Mouse (Mus musculus): ENCODE measurements around the gene Btbd10. TPM values are rescaled to one million over a fixed set of nuclear protein-coding genes. Genes with fewer than 3 reads are reported as not detected.

The Btbd10 gene
- polyA plus RNA-seq, 1 experiment from 2014 or later, result 86.2 TPM

- H3K27me3 ChIP-seq (ENCODE audit: control insufficient read depth, insufficient read depth, low read depth, low read length), result no peaks in the 10 kb centered on the region
- H3K27ac ChIP-seq (ENCODE audit: low read length), result no peak overlapping the region
- H3K4me1 ChIP-seq (ENCODE audit: control insufficient read depth, insufficient read depth, low read length), result peaks cover 5% of the 10 kb centered on the region; the same call in 1 of the 2 replicates
- WGBS, result 26% methylated on average over 2 of the region's 2 CpGs
- ATAC-seq, result peak; percentile 64; the same call in 1 of the 2 replicates
- H3K36me3 ChIP-seq (ENCODE audit: control insufficient read depth, insufficient read depth, low read length), result 0 out of 2 replicates have a peak, but pooled peaks cover 4% of the 10 kb centered on the region
- H3K9ac ChIP-seq (ENCODE audit: low read depth, low read length), result no peak overlapping the region
- H3K9me3 ChIP-seq (replicated peaks; ENCODE audit: control insufficient read depth, low read length, poor library complexity, severe bottlenecking), result no peaks in the 10 kb centered on the region
- H3K4me2 ChIP-seq (ENCODE audit: low read length), result no peak overlapping the region
- H3K4me3 ChIP-seq (ENCODE audit: low read depth, low read length), result no peak overlapping the region
Measured at GRCm38 (mm10) chr7:113311784-113312183, 57.4 kb downstream of the Btbd10 start.

- Histone ChIP-seq H3K27ac (ENCODE audit: low read length) (no peak overlapping the region), H3K27me3 (ENCODE audit: control insufficient read depth, insufficient read depth, low read depth, low read length) (no peaks in the 10 kb centered on the region), H3K4me3 (ENCODE audit: low read depth, low read length) (no peak overlapping the region), H3K9me3 (replicated peaks; ENCODE audit: control insufficient read depth, low read length, poor library complexity, severe bottlenecking) (no peaks in the 10 kb centered on the region), H3K36me3 (ENCODE audit: control insufficient read depth, insufficient read depth, low read length) (peaks cover 7% of the 10 kb centered on the region; the same call in 1 of the 2 replicates), H3K4me1 (ENCODE audit: control insufficient read depth, insufficient read depth, low read length) (peaks cover 5% of the 10 kb centered on the region; the same call in 1 of the 2 replicates), H3K9ac (ENCODE audit: low read depth, low read length) (no peak overlapping the region), H3K4me2 (ENCODE audit: low read length) (no peak overlapping the region)
- WGBS, result 47% methylated on average over 3 of the region's 3 CpGs
- ATAC-seq, result no peak
Measured at GRCm38 (mm10) chr7:113310136-113310535, 59.1 kb downstream of the Btbd10 start.

DNA sequence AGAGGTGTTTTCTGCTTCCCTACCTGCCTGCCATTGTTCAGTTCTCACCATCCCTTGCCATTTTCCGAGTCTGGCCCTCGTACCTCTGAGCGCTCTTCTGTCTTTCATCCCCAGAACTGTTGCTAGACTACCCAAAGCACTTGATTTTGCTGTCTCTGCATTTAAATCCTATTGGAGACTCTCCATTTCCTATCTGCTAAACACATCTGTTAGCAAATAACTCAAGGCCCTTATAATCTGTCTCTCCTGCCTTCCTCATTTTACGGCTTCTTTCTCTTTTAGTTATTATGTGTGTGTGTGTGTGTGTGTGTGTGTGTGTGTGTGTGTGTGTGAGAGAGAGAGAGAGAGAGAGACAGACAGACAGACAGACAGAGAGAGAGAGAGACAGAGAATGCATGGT is 71.4 kb downstream of the Btbd10 start:
- Histone ChIP-seq H3K4me1 (ENCODE audit: control insufficient read depth, insufficient read depth, low read length) (peaks cover 8% of the 10 kb centered on the region), H3K9ac (ENCODE audit: low read depth, low read length) (no peak overlapping the region), H3K4me3 (ENCODE audit: low read depth, low read length) (no peak overlapping the region), H3K4me2 (ENCODE audit: low read length) (no peak overlapping the region), H3K9me3 (replicated peaks; ENCODE audit: control insufficient read depth, low read length, poor library complexity, severe bottlenecking) (no peaks in the 10 kb centered on the region), H3K27ac (ENCODE audit: low read length) (no peak overlapping the region), H3K36me3 (ENCODE audit: control insufficient read depth, insufficient read depth, low read length) (peaks cover 5% of the 10 kb centered on the region; the same call in 1 of the 2 replicates), H3K27me3 (ENCODE audit: control insufficient read depth, insufficient read depth, low read depth, low read length) (no peaks in the 10 kb centered on the region)
- ATAC-seq, result no peak
- 87% methylated on average over 4 of the region's 4 CpGs for WGBS

- 0 out of 2 replicates have a peak, but pooled peaks have one; percentile 45 for ATAC-seq
- peaks cover 3% of the 10 kb centered on the region; the same call in 1 of the 2 replicates for H3K36me3 ChIP-seq (ENCODE audit: control insufficient read depth, insufficient read depth, low read length)
Measured at GRCm38 (mm10) chr7:113295077-113295890, 73.9 kb downstream of the Btbd10 start.

DNA sequence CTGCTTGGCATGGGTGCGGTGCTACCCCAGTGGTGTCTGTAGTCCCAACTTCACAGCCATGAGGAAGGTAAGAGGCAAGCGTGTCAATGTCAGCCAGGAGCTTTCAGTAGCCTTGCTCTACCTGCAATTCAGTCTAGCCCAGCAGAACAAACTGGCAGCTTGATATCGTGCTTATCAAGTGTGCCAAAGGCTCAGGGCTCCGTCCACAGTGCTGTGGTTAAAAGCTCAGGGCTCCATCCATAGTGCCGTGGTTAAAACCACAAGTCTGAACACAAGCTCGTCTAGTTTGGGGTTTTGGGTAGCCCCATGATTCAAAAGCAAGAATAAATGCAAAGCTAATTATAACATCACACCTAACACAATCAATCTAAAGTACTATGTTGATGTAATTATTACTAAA is 74.6 kb downstream of the Btbd10 start:
- peaks cover 3% of the 10 kb centered on the region; the same call in 1 of the 2 replicates for H3K36me3 ChIP-seq (ENCODE audit: control insufficient read depth, insufficient read depth, low read length)
- WGBS, result 91% methylated on average over 6 of the region's 6 CpGs

More at GRCm38 (mm10) chr7:113295077-113295890, 73.9 kb downstream of the Btbd10 start:
- H3K9me3 ChIP-seq (replicated peaks; ENCODE audit: control insufficient read depth, low read length, poor library complexity, severe bottlenecking), result no peaks in the 10 kb centered on the region
- H3K9ac ChIP-seq (ENCODE audit: low read depth, low read length), result no peak overlapping the region
- H3K27ac ChIP-seq (ENCODE audit: low read length), result no peak overlapping the region
- peaks cover 8% of the 10 kb centered on the region for H3K4me1 ChIP-seq (ENCODE audit: control insufficient read depth, insufficient read depth, low read length)
- H3K4me2 ChIP-seq (ENCODE audit: low read length), result no peak overlapping the region
- 40% methylated on average over 17 of the region's 17 CpGs for WGBS
- no peak overlapping the region for H3K4me3 ChIP-seq (ENCODE audit: low read depth, low read length)
- no peaks in the 10 kb centered on the region for H3K27me3 ChIP-seq (ENCODE audit: control insufficient read depth, insufficient read depth, low read depth, low read length)

GRCm38 (mm10) chr7:113292193-113292592 is 77.0 kb downstream of the Btbd10 start:
- no peak overlapping the region for H3K27ac ChIP-seq (ENCODE audit: low read length)
- peaks cover 5% of the 10 kb centered on the region; the same call in 1 of the 2 replicates for H3K36me3 ChIP-seq (ENCODE audit: control insufficient read depth, insufficient read depth, low read length)
- H3K4me1 ChIP-seq (ENCODE audit: control insufficient read depth, insufficient read depth, low read length), result peaks cover 8% of the 10 kb centered on the region
- H3K9ac ChIP-seq (ENCODE audit: low read depth, low read length), result no peak overlapping the region
- no peak for ATAC-seq
- WGBS, result 83% methylated on average over 4 of the region's 4 CpGs
- H3K27me3 ChIP-seq (ENCODE audit: control insufficient read depth, insufficient read depth, low read depth, low read length), result no peaks in the 10 kb centered on the region
- H3K4me3 ChIP-seq (ENCODE audit: low read depth, low read length), result no peak overlapping the region
- no peak overlapping the region for H3K4me2 ChIP-seq (ENCODE audit: low read length)
- no peaks in the 10 kb centered on the region for H3K9me3 ChIP-seq (replicated peaks; ENCODE audit: control insufficient read depth, low read length, poor library complexity, severe bottlenecking)

More for the DNA sequence above, 74.6 kb downstream of the Btbd10 start:
- Histone ChIP-seq H3K9ac (ENCODE audit: low read depth, low read length) (no peak overlapping the region), H3K27me3 (ENCODE audit: control insufficient read depth, insufficient read depth, low read depth, low read length) (no peaks in the 10 kb centered on the region), H3K4me2 (ENCODE audit: low read length) (no peak overlapping the region), H3K9me3 (replicated peaks; ENCODE audit: control insufficient read depth, low read length, poor library complexity, severe bottlenecking) (no peaks in the 10 kb centered on the region), H3K4me1 (ENCODE audit: control insufficient read depth, insufficient read depth, low read length) (peaks cover 8% of the 10 kb centered on the region), H3K27ac (ENCODE audit: low read length) (no peak overlapping the region), H3K4me3 (ENCODE audit: low read depth, low read length) (no peak overlapping the region)
- ATAC-seq, result no peak

GRCm38 (mm10) chr7:113291741-113292140 is 77.5 kb downstream of the Btbd10 start:
- Histone ChIP-seq H3K27me3 (ENCODE audit: control insufficient read depth, insufficient read depth, low read depth, low read length) (no peaks in the 10 kb centered on the region), H3K4me2 (ENCODE audit: low read length) (no peak overlapping the region)
- WGBS, result 70% methylated on average over 5 of the region's 5 CpGs

GRCm38 (mm10) chr7:113289211-113289610 is 80.0 kb downstream of the Btbd10 start:
- no peak overlapping the region for H3K4me3 ChIP-seq (ENCODE audit: low read depth, low read length)
- H3K27me3 ChIP-seq (ENCODE audit: control insufficient read depth, insufficient read depth, low read depth, low read length), result no peaks in the 10 kb centered on the region
- H3K36me3 ChIP-seq (ENCODE audit: control insufficient read depth, insufficient read depth, low read length), result peaks cover 5% of the 10 kb centered on the region; the same call in 1 of the 2 replicates
- H3K4me2 ChIP-seq (ENCODE audit: low read length), result no peak overlapping the region
- no peak overlapping the region for H3K27ac ChIP-seq (ENCODE audit: low read length)
- H3K9me3 ChIP-seq (replicated peaks; ENCODE audit: control insufficient read depth, low read length, poor library complexity, severe bottlenecking), result no peaks in the 10 kb centered on the region
- no peak overlapping the region for H3K9ac ChIP-seq (ENCODE audit: low read depth, low read length)
- 79% methylated on average over 1 of the region's 1 CpGs for WGBS
- H3K4me1 ChIP-seq (ENCODE audit: control insufficient read depth, insufficient read depth, low read length), result no peaks in the 10 kb centered on the region
- no peak for ATAC-seq

More at GRCm38 (mm10) chr7:113291741-113292140, 77.5 kb downstream of the Btbd10 start:
- ATAC-seq, result no peak
- no peak overlapping the region for H3K9ac ChIP-seq (ENCODE audit: low read depth, low read length)
- peaks cover 5% of the 10 kb centered on the region; the same call in 1 of the 2 replicates for H3K36me3 ChIP-seq (ENCODE audit: control insufficient read depth, insufficient read depth, low read length)
- no peaks in the 10 kb centered on the region for H3K9me3 ChIP-seq (replicated peaks; ENCODE audit: control insufficient read depth, low read length, poor library complexity, severe bottlenecking)
- H3K4me3 ChIP-seq (ENCODE audit: low read depth, low read length), result no peak overlapping the region
- peaks cover 8% of the 10 kb centered on the region for H3K4me1 ChIP-seq (ENCODE audit: control insufficient read depth, insufficient read depth, low read length)
- H3K27ac ChIP-seq (ENCODE audit: low read length), result no peak overlapping the region

GRCm38 (mm10) chr7:113285405-113285804 is 83.8 kb downstream of the Btbd10 start:
- 92% methylated on average over 2 of the region's 2 CpGs for WGBS
- Histone ChIP-seq H3K9me3 (replicated peaks; ENCODE audit: control insufficient read depth, low read length, poor library complexity, severe bottlenecking) (no peaks in the 10 kb centered on the region), H3K27me3 (ENCODE audit: control insufficient read depth, insufficient read depth, low read depth, low read length) (no peaks in the 10 kb centered on the region), H3K4me3 (ENCODE audit: low read depth, low read length) (no peak overlapping the region), H3K36me3 (ENCODE audit: control insufficient read depth, insufficient read depth, low read length) (peaks cover 7% of the 10 kb centered on the region; the same call in 1 of the 2 replicates), H3K27ac (ENCODE audit: low read length) (no peak overlapping the region), H3K9ac (ENCODE audit: low read depth, low read length) (no peak overlapping the region), H3K4me2 (ENCODE audit: low read length) (no peak overlapping the region), H3K4me1 (ENCODE audit: control insufficient read depth, insufficient read depth, low read length) (no peaks in the 10 kb centered on the region)
- ATAC-seq, result no peak
